Mouse (Mus musculus) testis, postnatal 14 days (tissue): ENCODE results near the gene G430095P16Rik.
A peak's percentile ranks its signal among the peaks of the same experiment; 100 is the strongest.

Experiments used
- DNase-seq: peaks from one replicate; pipeline ENCODE4 v3.0.0; 2021; ENCODE audit warnings: low spot score

Gene G430095P16Rik

GRCm38 (mm10) chr8:84771941-84772378 is 49.2 kb downstream of the G430095P16Rik start:
- DNase-seq = peak; percentile 60

- no peak for DNase-seq
Observed at GRCm38 (mm10) chr8:84772628-84773027, 49.8 kb downstream of the G430095P16Rik start.

- no peak for DNase-seq
Observed at GRCm38 (mm10) chr8:84773304-84773703, 50.5 kb downstream of the G430095P16Rik start.

- peak; percentile 83 for DNase-seq
Observed at GRCm38 (mm10) chr8:84773833-84774232, 51.0 kb downstream of the G430095P16Rik start.

GRCm38 (mm10) chr8:84774473-84774911 is 51.7 kb downstream of the G430095P16Rik start:
- DNase-seq = peak; percentile 65

GRCm38 (mm10) chr8:84775105-84775591 is 52.3 kb downstream of the G430095P16Rik start:
- no peak for DNase-seq

- DNase-seq = no peak
Observed at GRCm38 (mm10) chr8:84775621-84776113, 52.9 kb downstream of the G430095P16Rik start.
